Mouse (Mus musculus) frontal cortex, adult 2 months (tissue): Measurements from ENCODE around the gene Nacc2. TPM values are rescaled to one million over a fixed set of nuclear protein-coding genes. Genes with fewer than 3 reads are reported as not detected.
A peak's percentile ranks its signal among the peaks of the same experiment; 100 is the strongest.

Experiments
- DNase-seq, 2 experiments: peaks; one replicate each; pipeline ENCODE4 v3.0.0; 2022; ENCODE audit warnings: low spot score in 1 of 2; ENCODE audit errors: extremely low spot score in 1 of 2
- polyA plus RNA-seq: library from polyadenylated mRNA; depleted of rRNA; stranded (reverse); fragments of >200 nt; gene quantifications from 2 replicates; pipeline ENCODE4 v1.2.3, GENCODE M21; 2012; rRNA removed

Nacc2 gene
- 66.9 and 72.8 TPM in 2 replicates for polyA plus RNA-seq

GRCm38 (mm10) chr2:26123079-26123648, at the start of gene Nacc2:
Gene Nacc2, minus strand, starts transcription at chr2:26123220.
- no peak for DNase-seq

GRCm38 (mm10) chr2:26172166-26172565, 49.1 kb upstream of the Nacc2 start:
- no peak for DNase-seq

- peak in 1 of 2 experiments; percentile 50 for DNase-seq
These were observed 47.4 kb upstream of the Nacc2 start for GRCm38 (mm10) chr2:26170376-26170775.

- no peak for DNase-seq
These were observed 46.0 kb upstream of the Nacc2 start for GRCm38 (mm10) chr2:26168843-26169579.

DNA sequence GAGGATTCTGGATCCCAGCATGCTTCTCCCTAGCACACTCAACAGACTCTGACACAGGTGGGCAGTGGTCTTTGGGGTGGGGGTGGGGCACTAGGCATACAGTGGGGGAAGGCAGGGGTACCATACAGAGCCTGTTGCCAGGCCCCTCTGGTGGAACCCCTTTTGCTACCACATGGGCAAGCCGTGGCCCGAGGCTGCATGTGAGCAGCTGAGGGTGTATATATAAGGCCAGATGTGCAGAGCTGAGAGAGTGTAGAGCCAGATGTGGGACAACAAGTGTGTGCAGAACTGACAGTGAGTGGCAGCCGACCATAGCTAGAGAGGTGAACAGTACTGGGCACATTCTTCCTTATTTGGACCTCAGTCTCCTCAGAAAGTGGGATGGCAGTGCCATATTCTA, 43.9 kb upstream of the Nacc2 start:
- DNase-seq = no peak

- DNase-seq = no peak
These were observed 35.0 kb upstream of the Nacc2 start for GRCm38 (mm10) chr2:26158064-26158463.

DNA sequence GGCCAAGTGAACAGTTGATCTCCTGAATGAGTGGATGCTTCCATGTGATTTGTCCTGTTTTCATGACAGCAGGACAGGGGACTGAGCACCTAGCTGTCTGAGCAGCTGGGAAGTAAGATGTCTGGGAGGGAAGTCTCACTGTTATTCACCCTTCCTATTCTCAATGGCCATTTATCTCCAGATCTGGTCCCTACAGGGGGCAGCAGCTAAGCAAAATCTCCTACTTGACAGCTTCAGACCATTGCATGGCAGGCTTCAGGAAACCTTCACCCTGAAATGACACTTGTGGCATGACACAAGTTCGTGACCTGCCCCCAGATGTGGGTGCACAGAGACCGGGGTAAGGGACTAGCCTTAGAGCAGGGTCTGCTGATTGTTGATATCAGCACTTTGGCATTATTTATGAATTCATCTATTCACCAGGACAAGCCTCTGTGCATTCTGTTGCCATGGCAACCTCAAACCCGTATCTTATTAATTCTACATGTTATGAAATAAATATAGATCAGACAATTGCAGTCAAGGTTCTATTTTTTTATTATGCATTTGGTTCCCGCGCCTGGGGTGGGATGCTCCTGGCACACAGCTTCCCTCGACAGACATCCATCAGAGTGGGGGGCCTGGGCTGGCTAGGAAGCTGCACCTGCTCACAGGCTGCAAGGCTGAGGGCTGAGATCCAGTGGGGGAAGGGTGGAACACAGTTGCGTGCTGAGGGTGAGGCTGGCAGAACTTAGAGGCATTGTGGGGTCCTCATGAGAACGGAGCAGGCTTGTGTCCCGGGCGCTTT, 33.4 kb upstream of the Nacc2 start:
- no peak for DNase-seq

DNA sequence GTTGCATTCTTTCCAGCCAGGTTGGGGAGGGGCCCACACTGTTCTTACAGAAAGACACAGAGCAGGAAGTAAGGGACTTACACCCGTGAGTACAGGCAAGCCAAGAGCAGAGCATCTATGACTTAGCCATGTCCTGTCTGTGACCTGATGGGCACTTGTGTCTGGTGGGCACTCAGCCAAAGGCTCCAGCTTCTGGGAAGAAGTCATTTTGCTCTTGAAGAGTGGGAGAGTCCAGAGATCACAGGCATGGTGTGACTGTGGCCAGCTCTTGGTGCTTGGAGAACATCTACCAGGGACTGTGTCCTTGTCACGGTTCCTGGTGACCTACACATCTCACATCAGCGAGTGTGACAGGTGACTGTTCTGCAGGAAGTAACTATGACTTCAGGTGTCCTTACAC, 32.7 kb upstream of the Nacc2 start:
- DNase-seq = no peak

DNA sequence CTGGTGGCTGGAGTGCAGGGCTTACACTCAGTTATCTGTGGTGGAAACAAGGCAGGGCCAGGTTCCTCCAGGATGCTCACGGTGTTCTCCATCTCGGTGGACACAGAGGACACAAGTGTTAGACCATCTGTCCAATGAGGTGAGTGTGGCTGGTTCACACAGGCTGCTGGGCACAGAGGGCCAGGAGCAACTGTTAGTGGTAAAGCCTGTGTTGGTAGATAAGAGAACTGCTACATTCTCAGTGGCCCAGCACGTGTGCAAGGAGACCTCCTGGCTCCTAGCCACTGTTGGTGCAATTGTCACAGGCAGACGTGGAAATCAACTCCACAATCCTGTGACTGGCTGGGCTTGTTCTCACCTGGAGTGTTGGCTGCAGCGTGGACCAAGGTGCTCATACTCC, 31.6 kb upstream of the Nacc2 start:
- DNase-seq = no peak

GRCm38 (mm10) chr2:26153909-26154340, 30.9 kb upstream of the Nacc2 start:
- DNase-seq = peak in 1 of 2 experiments; percentile 79

DNA sequence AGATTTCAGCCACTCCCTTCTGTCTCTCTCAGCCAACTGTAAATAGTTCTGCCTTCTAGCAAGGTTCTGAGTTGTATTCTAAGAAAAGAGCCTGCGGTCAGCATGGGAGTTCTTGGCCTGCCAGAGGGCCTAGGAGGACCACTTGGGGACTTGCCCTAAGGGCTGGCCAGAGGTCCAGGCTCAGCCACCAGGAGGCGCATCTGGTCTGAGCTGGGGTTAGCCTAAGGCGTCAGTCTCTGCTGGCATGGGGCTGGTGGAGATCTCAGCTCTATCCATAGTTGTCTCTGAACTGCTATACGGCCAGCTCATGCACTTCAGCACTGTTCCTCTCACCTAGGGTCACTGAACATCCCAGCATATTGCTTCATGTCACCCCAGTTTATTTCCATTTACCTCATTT, 30.3 kb upstream of the Nacc2 start:
- no peak for DNase-seq

DNA sequence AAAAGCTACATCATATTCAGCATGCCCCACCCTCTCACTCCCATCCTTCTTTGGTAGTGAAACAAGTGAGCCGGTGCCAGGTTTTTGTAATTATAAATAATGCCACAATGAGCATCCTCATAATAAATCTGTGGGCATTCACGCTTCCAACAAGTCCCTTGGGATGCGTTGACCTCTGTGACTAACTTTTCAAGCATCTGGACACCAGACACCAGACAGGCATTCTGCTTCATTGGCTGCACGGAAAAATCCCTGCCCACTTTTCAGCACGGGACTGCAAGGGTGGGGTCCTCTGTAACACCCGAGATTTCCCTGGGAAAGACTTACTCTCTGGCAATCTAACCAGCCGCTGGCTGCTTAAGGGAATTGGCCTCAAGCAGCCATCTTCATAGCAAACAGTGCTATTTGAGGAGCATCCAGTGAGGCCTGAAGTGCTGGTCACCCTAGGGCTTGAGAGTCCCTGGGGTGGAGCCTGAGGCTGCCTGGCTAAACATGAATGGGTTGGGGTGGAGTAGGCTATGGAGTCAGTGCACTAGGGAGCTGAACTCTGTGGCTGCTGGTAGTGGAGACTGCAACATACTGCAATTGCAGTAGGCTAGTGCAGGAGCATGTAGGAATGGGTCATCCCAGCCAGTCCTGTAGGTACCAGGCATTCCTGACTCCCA, 24.8 kb upstream of the Nacc2 start:
- no peak for DNase-seq

GRCm38 (mm10) chr2:26146337-26147042, 23.5 kb upstream of the Nacc2 start:
- DNase-seq = no peak

GRCm38 (mm10) chr2:26145113-26145512, 22.1 kb upstream of the Nacc2 start:
- no peak for DNase-seq

GRCm38 (mm10) chr2:26144331-26144730, 21.3 kb upstream of the Nacc2 start:
- DNase-seq = no peak

DNA sequence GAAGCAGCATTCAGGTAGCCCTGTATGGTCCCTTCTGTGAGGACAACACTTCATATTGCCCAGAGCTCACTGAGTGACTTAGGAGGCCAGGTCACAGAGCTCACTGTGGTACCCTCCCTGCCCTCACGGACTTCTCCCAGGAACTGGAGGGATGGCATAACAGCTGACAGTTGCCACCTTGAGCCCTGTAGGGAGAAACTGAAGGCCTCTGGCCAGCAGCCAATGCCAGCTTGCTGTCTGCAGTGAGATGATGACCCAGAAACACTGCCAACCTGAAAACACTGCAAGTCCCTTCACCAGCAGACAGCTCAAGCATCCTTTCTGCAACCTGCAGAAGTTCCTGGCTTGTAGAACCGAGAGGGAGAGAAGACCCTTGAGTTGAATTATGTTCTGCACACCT, 20.5 kb upstream of the Nacc2 start:
- DNase-seq = no peak

- no peak for DNase-seq
These were observed 20.0 kb upstream of the Nacc2 start for GRCm38 (mm10) chr2:26142986-26143385.

DNA sequence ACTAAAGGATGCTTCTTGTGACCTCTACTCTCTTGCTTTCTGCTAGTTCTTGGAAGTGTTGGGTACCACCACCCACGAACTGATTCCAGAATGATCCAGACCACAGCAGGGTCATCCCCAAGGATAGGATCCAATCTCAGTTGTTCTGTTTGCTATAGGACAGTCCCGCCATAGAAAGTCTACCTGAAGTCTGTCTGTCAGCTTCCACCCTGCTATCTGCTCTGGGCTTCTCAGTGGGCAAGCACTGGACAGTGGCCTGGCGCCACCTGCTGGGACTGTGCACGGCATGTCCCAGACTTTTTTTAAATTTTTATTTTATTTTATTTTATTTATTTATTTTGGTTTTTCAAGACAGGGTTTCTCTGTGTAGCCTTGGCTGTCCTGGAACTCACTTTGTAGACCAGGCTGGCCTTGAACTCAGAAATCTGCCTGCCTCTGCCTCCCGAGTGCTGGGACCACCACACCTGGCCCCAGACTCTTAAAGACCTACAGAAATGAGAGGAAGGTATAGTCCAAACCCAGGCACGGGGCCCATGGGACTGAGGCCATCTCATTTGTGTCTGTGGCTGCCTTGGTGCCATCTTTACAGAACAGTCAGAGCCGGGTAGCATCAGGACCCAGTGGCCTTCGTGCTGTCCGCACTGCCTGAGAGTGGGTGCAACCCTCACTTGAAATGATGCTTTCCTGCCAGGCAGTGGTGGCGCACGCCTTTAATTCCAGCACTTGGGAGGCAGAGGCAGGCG, 19.0 kb upstream of the Nacc2 start:
- peak in 1 of 2 experiments; percentile 77 for DNase-seq

DNA sequence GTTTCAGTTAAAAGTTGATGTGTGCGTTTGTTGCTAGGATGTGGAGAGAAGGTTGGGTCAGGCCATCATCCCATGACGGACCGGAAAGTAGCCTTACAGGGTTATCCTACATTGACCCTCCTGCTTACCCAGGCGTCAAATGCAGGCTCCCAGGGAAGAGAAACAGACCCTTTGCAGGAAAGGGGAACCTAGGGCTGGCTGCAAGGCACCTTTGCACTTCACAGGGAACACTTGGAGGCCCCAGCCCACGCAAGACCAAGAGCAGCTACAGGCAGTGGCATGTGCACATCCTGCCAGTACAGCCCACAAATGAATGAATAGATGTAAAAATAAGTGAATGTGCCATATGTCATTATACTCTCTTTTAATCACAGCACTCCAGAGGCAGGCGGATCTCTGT, 17.9 kb upstream of the Nacc2 start:
- DNase-seq = no peak
